Mouse (Mus musculus): ENCODE measurements around the gene Prcd.

GRCm38 (mm10) chr11:116648976-116649375 is 4.4 kb upstream of the Prcd start:
- TF ChIP-seq CTCF (IDR thresholded peaks at IDR 0.05; ENCODE audit: borderline replicate concordance, insufficient read depth, low read length) (no peak), POLR2A (IDR thresholded peaks at IDR 0.05; ENCODE audit: low read depth, low read length) (no peak)

All from embryonic fibroblast, embryonic 13.5 days (primary cell).